Mouse (Mus musculus) testis, adult 10 weeks (tissue): ENCODE results near the gene Nfatc2ip. TPM values are rescaled to one million over a fixed set of nuclear protein-coding genes. Genes with fewer than 3 reads are reported as not detected.

Source experiments
- polyA plus RNA-seq: library from polyadenylated mRNA; stranded (reverse); fragments of 350-450 nt; fragmentation: Illumina TruSeq; extraction: RNeasy Lipid Tissue Mini Kit (QIAGEN cat#74804); gene quantifications from one replicate; pipeline ENCODE4 v1.2.3, GENCODE M21; 2014; ENCODE audit warnings: low read depth, low replicate concordance

Gene Nfatc2ip
- polyA plus RNA-seq: 42.2 TPM

DNA sequence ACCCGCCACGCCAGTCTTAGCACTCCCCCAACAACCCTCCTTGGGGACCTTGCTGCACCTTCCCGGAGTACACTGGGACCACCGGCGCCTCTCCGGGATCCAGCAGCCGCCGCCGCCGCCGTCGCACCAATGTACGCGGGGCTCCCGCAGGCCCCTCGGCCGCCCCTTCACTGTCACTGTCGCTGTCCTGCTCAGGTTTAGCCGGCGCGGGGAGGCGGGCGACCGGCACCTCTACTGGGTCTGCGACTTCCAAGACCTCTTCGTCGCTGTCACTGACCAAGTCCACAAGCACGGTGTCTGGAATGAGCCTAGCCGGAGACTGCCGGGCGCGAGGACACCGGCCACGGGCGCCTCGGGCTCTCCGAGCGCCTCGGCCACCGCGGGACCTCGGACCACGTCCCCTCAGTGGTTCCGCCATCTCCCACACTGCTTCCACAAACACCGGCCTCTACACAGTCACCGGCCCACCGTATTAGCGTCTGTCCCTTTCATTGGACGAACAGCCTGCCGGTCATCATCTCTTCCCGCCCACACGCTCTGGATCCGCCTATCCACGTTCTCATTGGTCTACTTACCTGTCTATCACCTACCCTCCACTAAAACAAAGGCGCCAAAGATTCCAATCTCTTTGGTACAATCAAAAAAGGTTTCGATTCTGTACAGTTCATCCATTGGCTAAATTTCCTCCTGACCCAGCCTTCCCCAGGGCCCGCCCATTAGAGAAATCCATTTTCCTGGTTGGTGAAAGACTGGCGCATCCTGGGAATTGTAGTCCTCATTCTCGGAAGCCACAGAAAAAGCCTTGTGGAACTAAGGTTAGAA, at the start of gene Nfatc2ip:
Gene Nfatc2ip (minus strand): TSS at position 440 of the 822 bp plus-strand sequence.

DNA sequence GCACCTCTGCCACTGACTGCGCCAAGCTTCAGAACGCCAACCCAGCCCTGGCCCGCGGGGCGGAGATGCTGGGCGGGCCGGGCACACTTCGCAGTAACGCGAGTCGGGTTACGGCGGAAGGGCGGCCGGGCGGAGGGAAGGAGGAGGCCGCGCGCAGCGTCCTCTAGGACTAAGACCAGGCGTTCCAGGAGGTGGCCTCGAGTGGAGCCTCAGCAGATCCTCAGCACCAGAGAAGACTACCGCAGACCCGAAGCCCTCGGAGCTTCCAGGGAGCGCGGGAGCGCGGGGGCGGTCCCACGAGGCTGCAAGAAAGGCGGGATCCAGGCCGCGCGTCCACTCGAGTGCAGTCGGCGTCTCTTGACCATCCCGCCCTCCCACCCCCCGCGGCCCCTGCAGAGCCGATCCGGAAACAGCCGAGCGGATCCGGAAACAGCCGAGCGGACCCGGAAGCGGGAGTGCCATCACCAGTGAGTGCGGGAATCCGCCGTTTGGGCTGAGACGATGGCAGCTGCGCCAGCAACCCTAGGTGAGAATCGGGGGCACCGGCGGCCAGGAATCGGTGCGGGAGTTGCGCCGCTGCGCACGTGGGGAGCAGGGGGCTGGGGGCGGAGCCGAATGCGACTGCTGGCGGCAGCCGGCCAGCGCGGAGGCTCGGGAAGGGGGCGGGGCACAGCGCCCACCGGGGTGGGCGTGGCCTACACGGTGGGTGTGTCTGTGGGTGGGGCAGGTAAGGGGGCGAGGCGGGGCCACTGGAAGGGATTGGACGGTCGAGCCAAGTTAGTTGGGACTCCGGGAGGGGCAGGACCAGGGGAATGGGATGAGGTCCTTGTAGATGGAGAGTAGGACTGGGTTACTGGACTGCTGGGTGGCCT, 32.3 kb upstream of the Nfatc2ip start, which contains the start of gene Rabep2:
Gene Rabep2 (plus strand): TSS at position 129 of the 872 bp plus-strand sequence.

DNA sequence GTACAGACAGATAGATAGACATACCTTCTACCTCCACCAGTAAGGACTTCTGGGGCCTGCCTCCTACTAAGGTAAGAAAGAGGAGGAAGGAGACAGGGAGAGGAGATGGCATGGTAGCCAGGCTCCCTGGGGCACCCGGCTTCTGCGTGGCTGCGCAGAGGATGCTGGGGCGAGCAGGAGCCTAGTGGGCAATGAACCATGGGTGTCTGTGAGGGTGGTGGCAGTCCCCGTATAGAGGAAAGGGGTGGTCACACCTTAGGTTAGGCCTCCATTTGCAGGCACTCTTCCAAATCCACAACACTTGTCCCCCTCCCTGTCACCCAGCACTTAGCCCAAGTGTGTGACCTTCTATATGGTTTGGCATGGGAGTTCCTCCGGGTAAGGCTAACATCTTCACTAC, 18.2 kb upstream of the Nfatc2ip start, which contains the start of gene Cd19:
Gene Cd19 (minus strand): TSS at position 165 of the 400 bp plus-strand sequence.

DNA sequence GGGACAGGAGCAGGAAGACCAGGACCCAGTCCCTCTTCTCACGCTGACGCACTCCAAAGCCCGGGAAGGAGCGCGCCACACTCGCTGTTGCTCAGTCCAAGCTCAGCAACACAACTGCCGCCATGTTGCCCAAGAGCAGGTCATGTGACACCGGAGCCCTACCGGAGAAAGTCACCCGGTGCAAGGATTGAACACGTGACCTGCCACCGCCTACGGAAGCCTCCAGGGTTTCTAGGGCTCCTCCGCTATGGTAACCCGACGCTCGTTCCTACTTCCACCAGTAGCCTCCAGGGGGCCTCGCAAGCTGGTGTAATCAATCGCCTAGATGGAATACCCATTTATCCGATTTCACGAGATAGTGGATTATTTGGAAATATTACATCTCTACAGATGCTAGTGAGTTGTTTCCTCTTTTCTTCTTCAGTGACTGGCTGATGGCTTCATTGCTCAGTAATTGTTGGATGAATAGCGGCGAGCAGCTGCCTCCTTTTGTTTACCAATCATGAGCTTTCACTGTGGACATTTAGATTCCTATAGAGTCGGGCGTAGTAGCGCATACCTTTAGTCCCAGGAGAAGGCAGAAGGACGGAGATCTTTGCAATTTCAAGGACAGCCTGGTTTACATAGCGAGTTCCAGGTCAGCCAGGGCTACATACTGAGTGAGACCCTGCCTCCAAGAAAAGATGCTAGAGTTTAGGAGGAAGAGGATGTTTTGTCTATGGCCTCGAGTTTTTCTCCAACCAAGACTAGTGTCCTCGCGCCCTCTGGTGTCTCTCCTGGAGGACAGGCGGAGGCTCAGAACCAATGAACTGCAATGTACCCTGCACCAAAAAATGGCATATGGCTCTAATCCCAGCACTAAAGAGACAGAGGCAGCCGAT, 19.0 kb downstream of the Nfatc2ip start, which contains the start of gene Spns1:
Gene Spns1 (minus strand): TSS at position 173 of the 881 bp plus-strand sequence.

DNA sequence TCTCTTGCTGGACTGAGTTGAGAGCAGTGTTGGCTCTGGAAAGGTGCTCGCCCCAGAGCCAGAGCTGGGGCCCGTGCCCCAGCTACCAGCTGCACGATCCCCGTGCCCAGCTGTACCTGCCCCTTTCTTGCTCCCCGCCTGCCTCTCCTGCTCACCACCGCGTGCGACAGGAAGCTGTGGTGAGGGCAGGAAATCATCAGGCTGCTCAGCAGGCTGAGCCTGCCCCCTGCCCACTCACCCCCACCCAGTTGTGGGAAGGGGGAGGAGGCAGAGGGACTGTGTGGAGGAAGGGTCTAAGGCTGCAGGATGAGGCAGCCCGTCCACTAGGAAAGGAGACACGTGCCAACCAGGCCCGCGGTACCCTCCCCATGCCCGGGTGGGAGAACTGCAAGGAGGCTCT, 27.1 kb downstream of the Nfatc2ip start, which contains the start of gene Lat:
Gene Lat (minus strand): TSS at position 178 of the 400 bp plus-strand sequence.

Other genes starting within 250 kb of the Nfatc2ip start
- gene Xpo6, start 196.2 kb downstream of the Nfatc2ip start, polyA plus RNA-seq: 149 TPM
- gene Sbk1, start 124.1 kb downstream of the Nfatc2ip start, polyA plus RNA-seq: 2.2 TPM
- not detected for gene Lat, start 27.2 kb downstream of the Nfatc2ip start, polyA plus RNA-seq
- 0.55 TPM for gene Spns1, start 19.3 kb downstream of the Nfatc2ip start, polyA plus RNA-seq
- gene Cd19, start 18.2 kb upstream of the Nfatc2ip start, polyA plus RNA-seq: 0.39 TPM
- gene Rabep2, start 32.0 kb upstream of the Nfatc2ip start, polyA plus RNA-seq: 0.59 TPM
- gene Atp2a1, start 66.4 kb upstream of the Nfatc2ip start, polyA plus RNA-seq: not detected
- gene Sh2b1, start 78.7 kb upstream of the Nfatc2ip start, polyA plus RNA-seq: 1.2 TPM
- gene Tufm, start 90.6 kb upstream of the Nfatc2ip start, polyA plus RNA-seq: 2.5 TPM
- gene Atxn2l, start 106.7 kb upstream of the Nfatc2ip start, polyA plus RNA-seq: 218 TPM
- gene Eif3c, start 169.7 kb upstream of the Nfatc2ip start, polyA plus RNA-seq: 352 TPM
- gene Apobr, start 188.2 kb upstream of the Nfatc2ip start, polyA plus RNA-seq: not detected
- 1.8 TPM for gene Cln3, start 189.1 kb upstream of the Nfatc2ip start, polyA plus RNA-seq
- gene Il27, start 198.2 kb upstream of the Nfatc2ip start, polyA plus RNA-seq: not detected
- 0.38 TPM for gene Nupr1, start 234.1 kb upstream of the Nfatc2ip start, polyA plus RNA-seq